Mouse (Mus musculus) cortical plate, adult 2 months (tissue): Measurements from ENCODE around the gene Ier2. TPM values are rescaled to one million over a fixed set of nuclear protein-coding genes. Genes with fewer than 3 reads are reported as not detected.
"Not testable (repeated sequence)": the region's sequence is repeated elsewhere in the genome, so short reads cannot be mapped to it uniquely, and the experiment has no call there.

Experiments
- H3K27ac ChIP-seq: fragments of 200-500 bp; 2 replicates; pipeline ENCODE4 v1.5.1; 2012; ENCODE audit warnings: low read length, control low read depth, inconsistent platforms; ENCODE audit not compliant: insufficient read depth
- H3K4me1 ChIP-seq: fragments of 200-500 bp; 2 replicates; pipeline ENCODE4 v1.6.1; 2011; ENCODE audit warnings: low read length; ENCODE audit not compliant: control insufficient read depth, insufficient read depth
- H3K4me3 ChIP-seq: fragments of 200-500 bp; 2 replicates; pipeline ENCODE4 v1.5.1; 2011; ENCODE audit warnings: mild to moderate bottlenecking, low read length, control low read depth; ENCODE audit not compliant: insufficient read depth
- CTCF ChIP-seq: fragments of 200-500 bp; IDR thresholded peaks from 2 replicates; pipeline ENCODE4 v1.5.1; 2011; ENCODE audit warnings: mild to moderate bottlenecking, control low read depth, low read length; ENCODE audit not compliant: insufficient read depth; ENCODE audit errors: extremely low read depth
- POLR2A ChIP-seq: fragments of 200-500 bp; IDR thresholded peaks from 2 replicates; pipeline ENCODE4 v1.6.1; 2011; ENCODE audit warnings: mild to moderate bottlenecking, low read length, control low read depth; ENCODE audit not compliant: insufficient read depth; ENCODE audit errors: extremely low read depth
- polyA plus RNA-seq: library from polyadenylated mRNA; depleted of rRNA; stranded (reverse); fragments of >200 nt; gene quantifications from 2 replicates; pipeline ENCODE4 v1.2.3, GENCODE M21; 2012; rRNA removed

Ier2 gene
- polyA plus RNA-seq, 1 experiment = 13.4 TPM

DNA sequence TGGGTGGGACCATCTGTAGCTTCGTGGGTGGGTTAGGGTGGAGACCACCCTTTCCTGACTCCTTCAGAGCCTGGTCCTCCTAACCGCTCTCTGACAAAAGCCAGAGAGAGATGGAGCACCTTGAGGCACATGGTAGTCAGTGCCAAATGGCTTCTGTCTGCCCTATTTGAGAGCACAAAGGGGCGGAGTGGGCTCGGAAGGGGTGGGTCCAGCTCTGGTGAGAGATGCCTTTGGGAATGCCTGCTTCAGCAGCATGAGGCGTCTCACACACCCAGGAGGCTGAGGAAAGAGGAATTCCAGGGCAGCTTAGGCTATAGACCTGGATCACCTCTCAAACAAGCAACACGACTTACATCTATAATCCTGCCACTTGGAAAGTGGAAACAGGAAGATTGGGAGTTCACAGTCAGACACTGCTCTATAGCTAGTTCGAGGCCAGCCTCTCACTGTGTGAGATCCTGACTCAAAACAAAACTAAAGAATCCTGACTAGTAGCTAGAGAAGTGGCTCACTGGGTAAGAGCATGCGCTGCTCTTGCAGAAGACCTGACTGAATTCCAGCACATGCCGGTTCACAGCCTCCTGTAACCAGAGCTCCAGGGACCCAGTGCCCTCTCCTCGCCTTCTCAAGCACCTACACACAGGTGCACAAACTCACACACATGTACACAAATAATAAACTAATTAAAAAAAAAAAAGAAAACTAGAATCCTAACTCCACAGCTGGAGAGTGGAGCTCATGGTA is 28.6 kb downstream of the Ier2 start:
- Histone ChIP-seq H3K4me1 (peaks cover 2% of the 10 kb centered on the region; the same call in 1 of the 2 replicates), H3K4me3 (no peak overlapping the region), H3K27ac (no peak overlapping the region)
- TF ChIP-seq POLR2A (no peak), CTCF (no peak)

DNA sequence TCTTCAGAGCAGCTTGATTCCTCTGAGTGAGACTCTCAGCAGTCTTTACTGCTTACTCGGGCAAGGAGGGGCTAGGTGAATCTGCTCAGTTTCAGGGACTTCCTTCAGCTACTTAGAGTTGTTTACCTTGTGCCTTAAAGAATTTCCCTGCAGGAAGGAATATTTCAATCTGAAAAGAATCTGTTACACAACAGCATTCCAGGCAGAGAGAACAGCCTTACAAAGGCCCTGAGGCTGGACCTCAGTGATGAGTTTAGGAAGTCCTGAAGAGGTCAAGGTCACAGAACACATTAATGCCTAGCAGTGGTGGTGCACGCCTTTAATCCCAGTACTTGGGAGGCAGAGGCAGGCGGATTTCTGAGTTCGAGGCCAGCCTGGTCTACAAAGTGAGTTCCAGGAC is 30.8 kb downstream of the Ier2 start:
- Histone ChIP-seq H3K4me1 (peaks cover 2% of the 10 kb centered on the region; the same call in 1 of the 2 replicates), H3K4me3 (no peak overlapping the region), H3K27ac (no peak overlapping the region)
- no peak for TF ChIP-seq POLR2A
- TF ChIP-seq CTCF = no peak

DNA sequence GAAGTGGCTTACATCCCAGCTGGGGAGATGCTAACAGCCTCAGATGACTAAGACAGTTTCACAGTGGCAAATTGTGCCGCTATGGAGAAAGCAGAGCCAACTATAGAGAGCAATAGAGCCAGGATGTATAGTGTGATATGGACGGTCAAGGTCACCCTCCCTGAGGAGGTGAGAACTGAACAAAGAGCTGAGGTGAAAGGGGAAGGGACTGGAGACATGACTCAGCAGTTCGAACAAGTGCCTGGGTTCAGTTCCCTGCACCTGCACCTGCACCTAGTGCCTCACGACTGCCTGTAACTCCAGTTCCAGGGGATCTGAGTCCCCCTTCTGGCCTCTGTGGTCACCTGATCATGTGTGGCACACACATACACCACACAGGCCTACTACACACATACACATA is 32.5 kb downstream of the Ier2 start:
- no peak for TF ChIP-seq CTCF
- no peak for TF ChIP-seq POLR2A
- Histone ChIP-seq H3K27ac (no peak overlapping the region), H3K4me3 (no peak overlapping the region), H3K4me1 (peaks cover 2% of the 10 kb centered on the region; the same call in 1 of the 2 replicates)

GRCm38 (mm10) chr8:84629586-84629985 is 33.1 kb downstream of the Ier2 start:
- Histone ChIP-seq H3K4me3 (no peak overlapping the region), H3K27ac (no peak overlapping the region)

GRCm38 (mm10) chr8:84623425-84623824 is 39.2 kb downstream of the Ier2 start:
- not testable (repeated sequence) for H3K4me1 ChIP-seq, H3K4me3 ChIP-seq, H3K27ac ChIP-seq

More at GRCm38 (mm10) chr8:84629586-84629985, 33.1 kb downstream of the Ier2 start:
- no peak for TF ChIP-seq CTCF
- TF ChIP-seq POLR2A = no peak
- peaks cover 2% of the 10 kb centered on the region; the same call in 1 of the 2 replicates for H3K4me1 ChIP-seq

DNA sequence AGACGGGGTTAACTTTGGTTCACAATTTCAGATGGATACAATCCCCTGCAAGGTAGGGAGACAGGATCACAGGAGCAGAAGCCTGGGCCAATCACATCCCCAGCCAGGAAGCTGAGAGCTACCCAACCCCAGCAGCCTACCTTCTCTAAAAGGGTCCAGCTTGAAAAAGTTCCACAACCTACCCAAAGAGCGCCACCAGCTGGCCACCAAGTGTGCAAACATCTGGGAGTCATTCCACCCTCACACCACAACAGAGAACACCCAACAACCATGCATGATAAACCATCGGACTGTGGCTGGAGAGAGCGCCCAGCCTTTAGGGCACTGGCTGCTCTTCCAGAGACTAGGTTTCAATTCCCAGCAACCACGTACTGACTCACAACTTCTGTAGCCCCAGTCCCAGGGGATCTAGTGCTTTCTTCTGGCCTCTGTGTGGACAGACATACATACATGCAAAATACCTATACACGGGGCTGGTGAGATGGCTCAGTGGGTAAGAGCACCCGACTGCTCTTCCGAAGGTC is 41.5 kb downstream of the Ier2 start:
- Histone ChIP-seq H3K4me1 (no peaks in the 10 kb centered on the region), H3K4me3 (no peak overlapping the region), H3K27ac (no peak overlapping the region)
- TF ChIP-seq POLR2A (no peak), CTCF (no peak)

GRCm38 (mm10) chr8:84617005-84617404 is 45.6 kb downstream of the Ier2 start:
- TF ChIP-seq CTCF (no peak), POLR2A (no peak)
- H3K27ac ChIP-seq = no peak overlapping the region
- H3K4me3 ChIP-seq = no peak overlapping the region
- no peaks in the 10 kb centered on the region for H3K4me1 ChIP-seq

DNA sequence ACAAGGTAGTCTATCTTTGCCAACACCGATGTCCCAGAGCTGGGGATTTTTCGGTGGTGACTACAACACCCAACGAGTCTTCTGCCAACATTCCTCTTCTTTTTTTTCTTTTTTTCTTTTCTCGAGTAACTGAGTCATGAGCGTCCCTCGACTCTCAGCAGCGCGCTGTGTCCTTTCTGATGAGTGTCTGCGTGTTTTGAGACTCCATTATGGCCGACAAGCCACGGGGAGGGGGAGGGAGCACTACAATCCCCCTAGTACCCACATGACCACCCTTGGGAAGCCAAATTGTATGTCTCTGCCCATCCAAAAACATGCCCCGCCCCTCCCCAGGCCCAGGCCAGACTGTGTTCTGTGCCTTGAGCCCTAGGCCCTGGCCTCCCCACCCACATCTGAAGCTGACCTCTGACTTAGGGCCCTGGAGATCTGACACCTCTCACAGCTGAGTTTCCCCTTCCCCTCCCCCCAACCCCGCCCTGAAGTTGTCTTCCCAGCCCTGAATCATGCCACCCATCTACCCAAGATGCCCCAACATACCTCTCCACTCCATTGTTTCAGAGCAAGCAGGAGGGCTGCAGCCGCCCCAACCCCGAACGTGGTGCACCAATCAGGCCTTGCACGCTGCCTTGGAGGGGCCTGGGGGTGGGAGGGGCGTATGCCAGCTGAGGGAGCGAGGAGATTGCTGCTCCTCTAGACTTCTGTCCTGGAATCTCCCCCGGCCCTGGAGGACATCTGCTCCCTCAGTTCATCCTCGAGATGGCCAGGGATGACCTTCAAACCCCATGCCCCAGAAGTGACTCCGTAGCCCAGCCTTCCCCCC is 46.8 kb downstream of the Ier2 start:
- TF ChIP-seq POLR2A (no peak), CTCF (no peak)
- H3K4me3 ChIP-seq = no peak overlapping the region
- no peaks in the 10 kb centered on the region for H3K4me1 ChIP-seq
- H3K27ac ChIP-seq = no peak overlapping the region

- no peaks in the 10 kb centered on the region for H3K4me1 ChIP-seq
- no peak overlapping the region for H3K4me3 ChIP-seq
- H3K27ac ChIP-seq = no peak overlapping the region
- TF ChIP-seq CTCF (peak; percentile 51; the same call in 1 of the 2 replicates), POLR2A (no peak)
Measured at GRCm38 (mm10) chr8:84614512-84615223, 48.0 kb downstream of the Ier2 start.

Other genes starting within 250 kb of the Ier2 start
- 145 and 185 TPM in 2 replicates for gene Trmt1, start 23.5 kb upstream of the Ier2 start, polyA plus RNA-seq
- 86.5 and 86.7 TPM in 2 replicates for gene Nacc1, start 25.0 kb upstream of the Ier2 start, polyA plus RNA-seq
- gene Lyl1, start 38.6 kb upstream of the Ier2 start, polyA plus RNA-seq = 3.3 and 3.4 TPM in 2 replicates
- gene G430095P16Rik, start 60.2 kb upstream of the Ier2 start, polyA plus RNA-seq = 0.30 and 0.42 TPM in 2 replicates
- gene Nfix, start 137.5 kb upstream of the Ier2 start, polyA plus RNA-seq = 82.8 and 89.1 TPM in 2 replicates
- 14.9 and 16.0 TPM in 2 replicates for gene Dand5, start 160.0 kb upstream of the Ier2 start, polyA plus RNA-seq
- 26.0 and 31.2 TPM in 2 replicates for gene Gadd45gip1, start 168.7 kb upstream of the Ier2 start, polyA plus RNA-seq
- gene Rad23a, start 177.8 kb upstream of the Ier2 start, polyA plus RNA-seq = 84.7 and 85.9 TPM in 2 replicates
- gene Calr, start 184.1 kb upstream of the Ier2 start, polyA plus RNA-seq = 437 and 467 TPM in 2 replicates
- gene Farsa, start 194.1 kb upstream of the Ier2 start, polyA plus RNA-seq = 58.7 and 60.4 TPM in 2 replicates
- gene Syce2, start 209.3 kb upstream of the Ier2 start, polyA plus RNA-seq = 3.7 and 4.2 TPM in 2 replicates
- 81.5 and 91.9 TPM in 2 replicates for gene Gcdh, start 231.1 kb upstream of the Ier2 start, polyA plus RNA-seq
- 0.23 and 0.35 TPM in 2 replicates for gene Klf1, start 239.1 kb upstream of the Ier2 start, polyA plus RNA-seq
- 6.1 and 6.7 TPM in 2 replicates for gene Dnase2a, start 245.7 kb upstream of the Ier2 start, polyA plus RNA-seq